Mouse (Mus musculus) cerebellum, postnatal 25 days (tissue): ENCODE data around the gene Akap6.
"Not testable (repeated sequence)": the region's sequence is repeated elsewhere in the genome, so short reads cannot be mapped to it uniquely, and the experiment has no call there.

Source experiments
- DNase-seq, 2 experiments: peaks; one replicate each; pipeline ENCODE4 v3.0.0; 2021; ENCODE audit warnings: mixed read lengths in 2 of 2

The Akap6 gene

DNA sequence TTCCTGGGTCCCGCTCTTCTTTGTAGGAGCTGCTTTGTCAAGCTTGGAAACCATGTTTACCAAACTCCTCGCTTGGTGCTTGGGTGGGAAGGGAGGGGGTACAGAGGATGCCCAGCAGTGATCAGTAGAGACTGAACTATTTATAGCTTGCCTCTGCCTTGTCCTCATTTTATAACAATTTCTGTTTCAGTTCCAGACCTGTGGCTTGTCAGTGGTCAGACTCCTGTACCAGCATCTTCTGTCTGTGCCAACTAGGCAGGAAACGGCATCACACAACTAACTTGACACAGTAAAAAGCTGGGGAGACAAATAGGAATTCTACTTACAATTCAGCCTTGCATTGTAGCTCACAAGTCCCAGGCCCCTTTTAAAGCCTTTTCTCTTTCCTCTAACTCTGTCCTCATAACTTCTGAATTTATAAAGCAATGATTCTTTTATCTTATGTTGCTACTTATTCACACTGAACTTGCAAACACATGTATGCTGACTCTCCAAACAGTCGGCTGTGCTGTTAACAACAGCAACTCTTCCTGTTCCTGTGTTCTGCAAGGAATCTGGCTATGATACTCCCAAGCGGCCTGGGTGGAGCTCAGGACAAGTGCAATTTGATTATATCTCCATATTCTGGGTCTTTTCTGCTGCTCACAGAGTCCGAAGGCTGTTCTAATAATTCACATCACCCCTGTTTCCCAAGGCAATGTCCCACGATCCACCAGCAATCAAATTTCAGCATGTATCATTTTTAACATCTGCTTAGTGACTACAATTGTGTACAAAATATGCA, 12.9 kb downstream of the Akap6 start:
- DNase-seq, result no peak

DNA sequence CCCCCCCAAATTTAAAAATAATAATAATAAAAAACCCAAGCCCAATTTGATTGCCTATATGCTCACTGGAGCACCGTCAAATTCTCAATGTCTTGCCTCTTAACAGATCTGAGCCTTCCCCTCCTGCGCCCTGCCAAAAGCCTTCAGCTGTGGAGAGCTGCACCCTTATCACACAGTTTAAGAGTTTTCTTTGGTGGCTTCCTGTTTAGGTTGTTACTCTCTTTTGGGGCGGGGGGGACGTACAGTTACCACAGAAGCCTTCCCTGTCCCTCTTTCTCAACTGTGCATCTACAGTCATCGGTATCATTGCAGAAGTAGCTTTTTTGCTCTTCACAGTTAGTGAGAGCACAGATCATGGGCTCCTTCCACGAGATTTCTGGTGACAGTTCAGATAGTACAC, 19.2 kb downstream of the Akap6 start:
- DNase-seq, result no peak

DNA sequence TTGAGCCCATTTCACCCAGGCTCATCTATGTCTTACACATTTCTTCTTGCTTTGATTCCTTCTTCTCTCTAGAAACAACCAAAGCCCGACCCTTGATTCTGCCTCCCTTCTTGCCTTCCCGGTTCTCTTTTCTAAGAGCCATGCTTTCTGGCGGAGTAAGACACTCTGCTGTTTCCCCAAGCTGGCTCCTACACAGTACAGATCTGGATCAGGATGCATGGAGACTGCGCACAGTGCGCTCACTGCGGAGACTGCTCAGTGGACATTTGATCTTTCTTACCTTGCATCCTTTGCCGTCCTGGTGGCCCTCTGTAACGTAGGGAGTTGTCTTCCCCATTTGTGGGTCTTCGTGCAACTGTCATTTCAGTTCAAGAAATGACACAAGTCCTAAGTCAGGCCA, 20.0 kb downstream of the Akap6 start:
- DNase-seq, result no peak

- DNase-seq, result no peak
Measured at GRCm38 (mm10) chr12:52719681-52720080, 20.5 kb downstream of the Akap6 start.

DNA sequence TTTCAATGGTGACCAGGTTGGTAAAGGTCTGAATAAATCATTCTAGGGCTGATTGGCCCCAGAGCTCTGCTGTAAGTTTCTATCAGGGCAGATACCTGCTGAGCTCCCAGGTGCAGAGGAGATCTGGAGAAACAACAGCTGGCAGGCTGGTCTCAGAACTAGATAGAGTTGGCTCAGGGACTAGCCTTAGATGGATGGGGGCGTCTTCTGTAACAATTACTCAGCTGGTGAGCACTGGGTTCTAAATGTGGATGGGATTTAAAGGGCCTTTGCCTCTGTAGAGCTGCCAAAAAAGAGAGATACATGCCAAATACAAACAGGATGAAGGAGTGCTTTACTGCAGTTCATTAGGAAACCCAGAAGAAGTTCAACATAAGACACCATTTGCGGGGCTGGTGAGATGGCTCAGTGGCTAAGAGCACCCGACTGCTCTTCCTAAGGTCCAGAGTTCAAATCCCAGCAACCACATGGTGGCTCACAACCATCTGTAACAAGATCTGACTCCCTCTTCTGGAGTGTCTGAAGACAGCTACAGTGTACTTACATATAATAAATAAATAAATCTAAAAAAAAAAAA, 24.9 kb downstream of the Akap6 start:
- DNase-seq, result not testable (repeated sequence)

DNA sequence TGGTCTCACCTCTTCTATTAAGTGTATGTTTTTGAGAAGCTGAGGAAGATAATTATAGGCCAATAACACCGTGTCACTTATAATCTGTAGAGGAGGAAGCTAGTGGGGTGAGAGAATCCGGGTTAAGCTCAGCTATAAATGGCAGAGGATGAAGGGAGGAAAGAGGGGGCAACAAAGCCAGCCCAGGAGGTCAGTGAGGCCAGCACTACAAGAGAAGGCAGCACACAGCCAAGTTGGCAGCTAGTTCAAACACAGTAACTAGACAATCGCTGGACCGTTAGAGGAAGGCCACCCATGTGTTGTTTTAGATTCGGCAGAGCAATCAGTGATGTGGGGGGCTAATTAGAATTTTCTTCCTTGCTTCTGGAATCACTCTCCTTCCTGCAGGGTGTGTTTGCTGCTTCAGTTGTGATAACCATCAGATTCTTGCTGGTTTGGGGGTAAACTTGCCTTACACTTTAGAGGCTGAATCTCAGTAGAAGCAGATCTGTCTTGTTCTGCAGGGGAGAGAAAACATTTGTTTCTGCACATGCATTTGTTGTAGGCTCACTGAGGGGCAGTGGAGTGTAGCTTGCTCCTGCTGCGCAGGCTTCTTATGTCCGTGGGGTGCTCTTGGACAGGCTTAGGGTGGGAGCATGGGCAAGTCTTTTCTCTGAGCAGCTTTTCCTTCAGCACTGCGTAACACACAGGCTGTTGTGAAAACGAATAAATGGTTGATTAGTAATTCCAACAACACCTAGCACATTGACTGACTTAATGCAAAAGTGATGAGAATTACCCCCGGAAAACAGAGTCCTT, 27.4 kb downstream of the Akap6 start:
- DNase-seq, result no peak

DNA sequence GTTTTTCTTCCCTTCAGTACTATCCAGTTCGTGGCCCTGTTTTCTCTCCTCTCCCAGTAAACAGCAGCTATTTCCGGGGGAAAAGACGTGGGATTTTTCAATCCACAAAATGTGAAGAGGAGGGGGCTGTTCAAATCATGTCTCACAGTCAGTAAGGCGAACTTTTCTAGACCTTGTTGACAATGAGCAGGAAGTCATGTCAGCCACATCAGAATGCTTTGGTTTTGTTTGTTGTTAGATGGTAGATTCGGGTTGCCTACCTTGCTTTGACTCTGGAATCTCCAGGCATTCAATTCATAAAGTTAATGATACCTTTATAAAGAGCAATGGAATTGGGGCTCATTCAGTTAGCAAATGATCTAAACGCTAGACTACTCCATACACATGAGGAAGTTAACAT, 30.2 kb downstream of the Akap6 start:
- DNase-seq, result no peak

GRCm38 (mm10) chr12:52735161-52735560, 36.0 kb downstream of the Akap6 start:
- DNase-seq, result not testable (repeated sequence)

DNA sequence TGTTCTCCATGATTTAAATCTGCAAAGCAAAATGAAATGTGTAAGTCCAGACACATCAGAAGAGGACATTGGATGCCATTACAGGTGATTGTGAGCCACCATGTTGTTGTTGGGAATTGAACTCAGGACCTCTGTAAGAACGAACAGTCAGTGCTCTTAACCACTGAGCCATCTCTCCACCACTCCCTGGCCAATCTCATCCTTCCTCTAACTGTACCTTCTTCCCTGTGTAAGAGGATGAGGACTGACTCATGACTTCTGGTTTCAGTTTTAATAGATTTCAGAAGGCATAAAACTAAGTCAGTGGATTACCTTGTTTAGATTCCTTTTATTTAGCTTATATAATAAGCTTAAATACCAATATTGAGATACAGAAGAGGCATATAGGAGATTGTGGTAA, 38.0 kb downstream of the Akap6 start:
- no peak for DNase-seq

- DNase-seq, result no peak
Measured at GRCm38 (mm10) chr12:52739326-52739725, 40.1 kb downstream of the Akap6 start.

- no peak for DNase-seq
Measured at GRCm38 (mm10) chr12:52741801-52742200, 42.6 kb downstream of the Akap6 start.

- no peak for DNase-seq
Measured at GRCm38 (mm10) chr12:52750006-52750405, 50.8 kb downstream of the Akap6 start.

GRCm38 (mm10) chr12:52755649-52756048, 56.5 kb downstream of the Akap6 start:
- no peak for DNase-seq

DNA sequence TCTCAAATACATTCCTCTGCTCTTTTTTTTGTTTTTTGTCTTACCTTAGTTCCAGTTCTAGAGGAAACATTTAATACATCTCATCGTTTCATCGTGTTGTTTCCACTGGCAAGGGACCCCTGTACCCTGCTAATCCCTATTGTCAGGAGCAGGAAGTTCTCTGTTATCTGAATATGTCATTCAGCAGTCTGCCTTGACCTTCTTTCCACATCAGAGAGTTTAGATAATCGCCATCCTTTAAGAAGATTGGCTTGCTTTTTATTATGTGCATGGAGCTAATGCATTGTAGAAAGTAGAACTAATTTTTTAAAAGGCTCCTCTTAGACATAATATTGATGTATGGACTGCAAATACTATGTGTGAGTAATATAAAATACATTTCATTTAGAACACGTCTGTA, 58.7 kb downstream of the Akap6 start:
- DNase-seq, result no peak

GRCm38 (mm10) chr12:52764046-52764445, 64.9 kb downstream of the Akap6 start:
- no peak for DNase-seq

DNA sequence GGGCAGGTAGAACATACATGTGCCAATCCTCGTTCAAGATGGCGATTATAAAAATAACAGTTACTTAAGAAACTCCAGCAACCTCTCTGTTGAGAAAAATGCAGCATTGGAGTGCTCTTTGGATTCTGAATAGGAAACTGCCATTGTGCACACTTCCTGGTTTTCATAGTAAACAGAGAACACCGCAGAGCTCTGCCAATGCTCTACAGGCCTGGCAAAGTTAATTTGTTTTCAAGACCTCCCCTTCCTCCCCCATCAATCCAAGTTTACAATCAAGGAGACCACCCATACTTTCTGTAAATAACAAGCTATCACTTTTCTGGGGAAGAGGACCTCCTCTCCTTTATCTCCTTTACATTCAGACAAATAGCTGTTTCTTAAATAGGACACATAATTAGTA, 65.6 kb downstream of the Akap6 start:
- DNase-seq, result no peak

DNA sequence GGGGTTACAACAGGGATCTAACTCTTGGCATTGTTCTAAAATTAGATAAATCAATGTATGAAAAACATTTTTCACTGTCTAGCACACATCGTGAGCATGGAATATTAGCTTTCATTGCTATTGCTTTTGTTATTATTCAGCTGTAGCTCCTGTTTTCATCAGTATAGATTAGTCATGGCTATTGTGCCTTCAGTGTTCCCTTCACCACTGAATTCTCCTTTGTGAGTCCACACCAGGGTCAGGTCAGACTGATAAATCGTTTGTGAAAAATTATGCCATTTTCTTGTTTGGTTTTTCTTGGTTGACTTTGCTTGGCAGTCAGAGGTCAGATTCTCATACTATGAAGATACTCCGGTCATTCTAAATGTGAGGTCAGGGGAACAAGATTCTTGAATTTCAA, 70.4 kb downstream of the Akap6 start:
- no peak for DNase-seq

GRCm38 (mm10) chr12:52771931-52772330, 72.7 kb downstream of the Akap6 start:
- no peak for DNase-seq

DNA sequence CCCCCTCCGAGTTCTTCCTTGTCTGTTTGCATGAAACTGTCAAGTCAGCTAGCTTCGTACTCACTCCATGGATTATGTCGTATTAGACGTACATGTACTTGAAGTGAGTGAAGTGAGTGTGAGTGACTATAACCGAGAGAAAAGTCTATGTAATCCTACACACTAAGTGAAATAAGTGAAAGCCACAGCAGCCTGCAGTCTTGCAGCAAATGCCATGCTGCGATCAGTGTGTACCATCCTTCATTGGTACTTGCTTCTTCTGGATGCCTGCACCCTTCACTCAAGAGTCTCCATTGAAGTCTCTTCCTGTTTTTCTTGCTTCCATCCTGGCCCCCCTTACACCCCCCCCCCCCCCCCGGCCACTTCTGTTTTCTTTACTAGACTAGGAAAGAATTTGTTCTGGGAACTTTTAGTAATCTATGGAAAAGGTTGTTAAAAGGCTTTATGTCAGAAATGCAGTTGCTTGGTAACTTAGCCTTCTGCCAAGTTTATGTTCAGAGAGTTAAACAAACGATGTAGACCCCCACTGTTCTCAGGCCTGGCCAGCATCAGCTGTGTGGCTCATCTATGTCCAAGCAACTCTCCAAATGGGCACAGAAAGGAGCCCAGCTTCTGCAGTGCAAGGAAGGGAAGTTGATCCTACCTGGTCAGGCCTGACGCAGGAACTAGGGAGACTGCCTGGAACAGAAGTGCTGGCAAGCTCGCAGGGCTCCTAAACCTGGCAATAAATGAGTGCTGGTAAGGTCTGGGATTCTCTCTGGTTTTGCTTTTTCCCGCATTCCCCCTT, 73.5 kb downstream of the Akap6 start:
- DNase-seq, result peak; percentile 38 to 45

DNA sequence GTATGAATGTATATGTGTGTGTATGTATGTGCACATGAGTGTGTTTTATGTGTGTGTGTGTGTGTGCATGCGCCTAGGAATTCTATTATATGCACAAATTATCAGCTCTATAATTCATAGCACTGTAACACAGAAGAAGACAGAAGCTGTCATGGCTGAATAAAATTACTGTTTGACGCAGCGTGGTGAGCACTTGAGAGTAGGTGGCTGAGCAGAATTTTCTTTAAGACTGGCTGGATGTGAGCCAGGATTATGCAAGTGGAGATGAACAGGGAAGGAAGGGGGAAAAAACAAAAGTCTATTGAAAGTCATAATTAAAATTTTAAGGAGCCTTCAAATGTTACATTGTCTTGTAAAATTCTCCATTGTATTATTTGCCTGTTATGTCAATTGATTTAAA, 74.7 kb downstream of the Akap6 start:
- DNase-seq, result no peak

- DNase-seq, result peak; percentile 19 to 50
Measured at GRCm38 (mm10) chr12:52774382-52774781, 75.2 kb downstream of the Akap6 start.

- DNase-seq, result no peak
Measured at GRCm38 (mm10) chr12:52780216-52780615, 81.0 kb downstream of the Akap6 start.

GRCm38 (mm10) chr12:52781066-52781465, 81.9 kb downstream of the Akap6 start:
- no peak for DNase-seq
